Mouse (Mus musculus) lung, embryonic 16.5 days (tissue): ENCODE data around the gene Tmem184b. TPM values are rescaled to one million over a fixed set of nuclear protein-coding genes. Genes with fewer than 3 reads are reported as not detected.
A peak's percentile ranks its signal among the peaks of the same experiment; 100 is the strongest.

Experiments used
- ATAC-seq: fragments of 200-750 bp; cut with Nextera tagmentation; 2 replicates; pipeline ENCODE4 v1.8.0; 2017; ENCODE audit warnings: low read depth, mild to moderate bottlenecking, moderate library complexity
- H3K27ac ChIP-seq: fragments of 300-500 bp; sonication (generic); 2 replicates; pipeline ENCODE4 v1.5.1; 2014; ENCODE audit warnings: mild to moderate bottlenecking, control low read depth, low read length
- H3K27me3 ChIP-seq: fragments of 300-500 bp; sonication (generic); 2 replicates; pipeline ENCODE4 v1.6.1; 2014; ENCODE audit warnings: low read depth, low read length, mixed read lengths; ENCODE audit not compliant: control insufficient read depth, insufficient read depth
- H3K36me3 ChIP-seq: fragments of 300-500 bp; sonication (generic); 2 replicates; pipeline ENCODE4 v1.6.1; 2014; ENCODE audit warnings: low read length; ENCODE audit not compliant: control insufficient read depth, insufficient read depth
- H3K4me1 ChIP-seq: fragments of 300-500 bp; sonication (generic); replicated peaks from 2 replicates; pipeline ENCODE4 v1.6.1; 2014; ENCODE audit warnings: low read length, mixed read lengths; ENCODE audit not compliant: control insufficient read depth, insufficient read depth
- H3K4me2 ChIP-seq: fragments of 300-500 bp; sonication (generic); 2 replicates; pipeline ENCODE4 v1.6.1; 2014; ENCODE audit warnings: low read depth, low read length, control low read depth
- H3K4me3 ChIP-seq: fragments of 300-500 bp; sonication (generic); 2 replicates; pipeline ENCODE4 v1.5.1; 2014; ENCODE audit warnings: mild to moderate bottlenecking, low read length, control low read depth
- H3K9ac ChIP-seq: fragments of 300-500 bp; sonication (generic); 2 replicates; pipeline ENCODE4 v1.6.1; 2014; ENCODE audit warnings: low read length, control low read depth
- H3K9me3 ChIP-seq: fragments of 300-500 bp; sonication (generic); 2 replicates; pipeline ENCODE4 v1.6.1; 2016; ENCODE audit warnings: low read length; ENCODE audit not compliant: control insufficient read depth
- WGBS: fragments of 180-500 bp; shearing (Covaris S2); extraction: QIAGEN DNeasy Blood & Tissue Kit; methylation state at CpG from one replicate; pipeline ENCODE4 v1.1.7; 2014; 5-methylcytosine and 5-hydroxymethylcytosine counted together
- polyA plus RNA-seq: library from polyadenylated mRNA; unstranded; fragments of >200 nt; fragmentation: Nextera tagmentation; extraction: Ambion mirVana; gene quantifications from 2 replicates; pipeline ENCODE4 v1.2.1, GENCODE M21; 2015

Tmem184b gene
- polyA plus RNA-seq, 1 experiment from 2014 or later, result 78.2 TPM

DNA sequence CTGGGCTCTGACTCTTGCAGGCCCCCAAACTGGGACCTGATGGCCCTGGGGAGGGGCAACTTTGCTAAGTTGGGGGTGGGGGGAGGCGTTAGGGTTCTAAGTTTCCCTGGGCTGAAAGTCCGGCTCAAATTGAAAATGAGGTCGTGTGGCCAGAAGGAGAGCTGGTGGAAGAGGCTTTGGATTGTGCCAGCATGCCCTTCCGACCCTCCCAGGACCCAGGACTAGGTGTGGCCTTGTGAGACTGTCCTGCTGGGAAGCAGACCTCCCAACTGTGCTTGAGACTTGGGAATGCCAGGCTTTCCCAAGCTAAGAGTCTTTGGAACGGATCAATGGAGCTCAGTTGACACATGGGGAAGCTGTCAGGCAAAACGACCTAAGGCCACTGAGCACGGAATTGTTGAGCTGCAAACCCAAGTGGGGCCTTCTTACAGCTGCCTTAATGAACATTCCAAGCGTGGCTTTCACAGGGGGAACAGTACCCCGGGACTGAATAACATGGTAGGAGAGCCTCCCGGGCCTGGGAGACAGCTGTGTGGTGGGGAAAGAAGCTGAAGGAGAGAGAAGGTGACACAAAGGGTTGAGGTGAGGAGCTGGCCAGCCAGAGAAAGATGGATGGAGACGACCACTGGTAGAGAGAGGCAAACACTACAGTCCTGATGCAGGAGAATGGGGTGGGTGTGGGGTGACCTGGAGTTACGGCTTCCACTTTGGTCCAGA, 45.2 kb downstream of the Tmem184b start:
- Histone ChIP-seq H3K27ac (peak overlapping the region; percentile 91), H3K27me3 (no peaks in the 10 kb centered on the region), H3K9ac (peak overlapping the region; percentile 55; the same call in 1 of the 2 replicates), H3K4me3 (peak overlapping the region; percentile 14; the same call in 1 of the 2 replicates), H3K4me2 (peak overlapping the region; percentile 91), H3K9me3 (no peaks in the 10 kb centered on the region), H3K36me3 (peaks cover 12% of the 10 kb centered on the region), H3K4me1 (peaks cover 50% of the 10 kb centered on the region)
- ATAC-seq, result peak; percentile 7; the same call in 1 of the 2 replicates
- 32% methylated on average over 12 of the region's 12 CpGs for WGBS

DNA sequence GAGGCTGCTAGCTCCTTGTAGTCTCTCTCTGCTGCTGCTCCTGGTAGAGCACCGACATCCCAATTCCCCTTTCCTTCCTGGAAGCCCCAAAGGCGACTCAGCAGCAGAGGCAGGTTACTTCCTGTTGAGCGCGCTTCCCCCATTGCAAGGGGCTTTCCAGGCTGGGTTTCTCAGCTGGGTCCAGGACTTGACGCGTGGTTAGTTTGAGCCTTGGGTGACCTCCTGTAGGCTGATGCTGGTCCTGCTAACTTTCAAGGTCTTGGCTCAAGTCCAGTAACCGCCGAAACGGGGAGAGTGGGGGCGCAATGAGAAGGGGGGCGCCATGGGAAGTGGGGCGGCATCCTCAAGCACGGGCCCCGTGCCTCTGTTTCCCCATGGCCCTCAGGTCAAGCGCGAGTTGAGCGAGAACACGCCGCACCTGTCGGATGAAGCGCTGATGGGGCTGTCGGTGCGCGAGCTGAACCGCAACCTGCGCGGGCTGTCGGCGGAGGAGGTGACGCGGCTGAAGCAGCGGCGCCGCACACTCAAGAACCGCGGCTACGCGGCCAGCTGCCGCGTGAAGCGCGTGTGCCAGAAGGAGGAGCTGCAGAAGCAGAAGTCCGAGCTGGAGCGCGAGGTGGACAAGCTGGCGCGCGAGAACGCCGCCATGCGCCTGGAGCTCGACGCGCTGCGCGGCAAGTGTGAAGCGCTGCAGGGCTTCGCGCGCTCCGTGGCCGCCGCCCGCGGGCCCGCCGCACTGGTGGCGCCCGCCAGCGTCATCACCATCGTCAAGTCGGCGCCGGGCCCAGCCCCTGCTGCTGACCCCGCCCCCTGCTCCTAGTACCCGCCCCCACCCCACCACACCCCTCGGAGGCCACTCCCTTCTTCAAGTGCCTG, 46.1 kb downstream of the Tmem184b start:
- no peaks in the 10 kb centered on the region for H3K9me3 ChIP-seq
- no peaks in the 10 kb centered on the region for H3K27me3 ChIP-seq
- H3K27ac ChIP-seq, result peak overlapping the region; percentile 84
- WGBS, result under 1% methylated on average over 68 of the region's 77 CpGs
- peak overlapping the region; percentile 71 for H3K9ac ChIP-seq
- H3K4me3 ChIP-seq, result peak overlapping the region; percentile 53
- peak overlapping the region; percentile 91 for H3K4me2 ChIP-seq
- H3K36me3 ChIP-seq, result peaks cover 5% of the 10 kb centered on the region
- H3K4me1 ChIP-seq, result peaks cover 53% of the 10 kb centered on the region
- peak; percentile 91 for ATAC-seq

DNA sequence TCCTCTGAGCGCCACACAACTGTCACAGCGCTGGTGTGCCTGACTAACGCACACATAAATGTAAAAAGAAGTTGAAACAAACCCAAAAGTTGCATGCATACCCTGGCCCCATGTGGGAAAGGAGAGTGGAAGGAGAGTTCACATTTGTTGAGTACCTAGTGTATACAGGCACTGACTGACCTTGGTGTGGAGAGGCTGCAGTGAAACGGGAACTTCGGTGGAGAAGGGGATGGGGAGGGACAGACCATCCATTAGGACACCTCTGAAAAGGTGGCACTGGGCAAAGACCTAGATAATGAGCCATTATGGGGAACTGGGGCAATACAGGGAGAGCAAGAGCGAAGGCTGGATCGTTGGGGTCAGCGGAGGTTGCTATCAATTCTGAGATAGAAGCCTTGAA, 46.9 kb downstream of the Tmem184b start:
- peak overlapping the region; percentile 71 for H3K9ac ChIP-seq
- no peaks in the 10 kb centered on the region for H3K27me3 ChIP-seq
- peak overlapping the region; percentile 53 for H3K4me3 ChIP-seq
- 72% methylated on average over 8 of the region's 8 CpGs for WGBS
- no peaks in the 10 kb centered on the region for H3K36me3 ChIP-seq
- no peak overlapping the region; the same call in 1 of the 2 replicates for H3K27ac ChIP-seq
- H3K4me2 ChIP-seq, result peak overlapping the region; percentile 91
- H3K4me1 ChIP-seq, result peaks cover 57% of the 10 kb centered on the region
- no peaks in the 10 kb centered on the region for H3K9me3 ChIP-seq
- no peak for ATAC-seq

DNA sequence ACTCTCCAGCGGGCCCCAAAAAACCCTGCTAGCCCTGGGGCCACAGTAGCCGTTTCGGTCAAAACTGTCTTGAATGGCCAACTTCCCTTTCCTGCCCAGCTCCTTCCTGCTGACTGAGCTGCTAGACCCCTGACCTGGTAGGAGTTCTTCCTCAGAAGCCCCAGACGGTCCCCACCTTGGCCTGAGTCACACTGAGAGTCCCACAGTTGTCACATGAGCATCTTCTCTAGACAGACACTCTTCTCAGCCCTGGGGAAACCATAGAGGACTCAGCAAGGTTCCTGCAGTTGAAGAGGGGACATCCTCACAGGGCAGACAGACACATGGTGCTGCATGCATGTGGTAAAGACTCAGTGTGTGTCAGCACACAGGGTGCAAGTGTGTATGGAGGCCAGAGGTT, 48.8 kb downstream of the Tmem184b start:
- Histone ChIP-seq H3K36me3 (no peaks in the 10 kb centered on the region), H3K4me3 (no peak overlapping the region), H3K27ac (no peak overlapping the region), H3K4me2 (no peak overlapping the region), H3K4me1 (peaks cover 47% of the 10 kb centered on the region), H3K9ac (no peak overlapping the region), H3K27me3 (no peaks in the 10 kb centered on the region), H3K9me3 (no peaks in the 10 kb centered on the region)
- WGBS, result 79% methylated on average over 4 of the region's 4 CpGs
- no peak for ATAC-seq

DNA sequence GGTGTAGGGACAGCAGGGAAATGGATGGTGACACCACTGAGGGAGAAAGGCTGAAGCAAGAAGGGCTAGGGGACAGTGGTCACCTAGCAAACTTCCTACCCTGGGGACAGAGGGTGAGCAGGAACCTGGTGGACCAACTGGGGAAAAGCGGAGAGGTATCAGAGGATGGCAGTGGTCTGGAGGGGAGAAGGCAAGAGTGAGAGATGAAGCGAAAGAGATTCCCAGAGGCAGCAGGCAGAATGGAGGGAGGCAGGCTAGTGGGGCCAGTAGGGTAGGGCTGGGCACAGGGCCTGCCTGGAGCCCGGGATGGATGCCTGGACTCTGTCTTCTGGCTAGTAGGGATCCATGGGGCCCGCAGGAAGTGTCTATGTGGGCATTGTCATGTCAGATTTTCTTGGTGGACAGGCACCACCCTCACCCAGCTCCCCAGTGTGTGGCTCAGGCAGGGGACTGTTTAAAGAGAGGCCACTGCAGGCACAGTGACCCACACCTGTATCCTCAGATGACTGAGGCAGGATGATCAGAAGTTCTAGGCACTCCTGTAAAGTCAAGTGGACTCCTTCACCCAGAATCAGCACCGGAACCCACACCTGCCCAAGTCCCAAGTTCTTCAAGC, 49.6 kb downstream of the Tmem184b start:
- H3K27me3 ChIP-seq, result no peaks in the 10 kb centered on the region
- WGBS, result 82% methylated on average over 5 of the region's 5 CpGs
- H3K27ac ChIP-seq, result no peak overlapping the region
- H3K9ac ChIP-seq, result no peak overlapping the region
- H3K4me3 ChIP-seq, result no peak overlapping the region
- peaks cover 50% of the 10 kb centered on the region for H3K4me1 ChIP-seq
- H3K36me3 ChIP-seq, result no peaks in the 10 kb centered on the region
- no peak for ATAC-seq
- no peaks in the 10 kb centered on the region for H3K9me3 ChIP-seq
- no peak overlapping the region for H3K4me2 ChIP-seq

DNA sequence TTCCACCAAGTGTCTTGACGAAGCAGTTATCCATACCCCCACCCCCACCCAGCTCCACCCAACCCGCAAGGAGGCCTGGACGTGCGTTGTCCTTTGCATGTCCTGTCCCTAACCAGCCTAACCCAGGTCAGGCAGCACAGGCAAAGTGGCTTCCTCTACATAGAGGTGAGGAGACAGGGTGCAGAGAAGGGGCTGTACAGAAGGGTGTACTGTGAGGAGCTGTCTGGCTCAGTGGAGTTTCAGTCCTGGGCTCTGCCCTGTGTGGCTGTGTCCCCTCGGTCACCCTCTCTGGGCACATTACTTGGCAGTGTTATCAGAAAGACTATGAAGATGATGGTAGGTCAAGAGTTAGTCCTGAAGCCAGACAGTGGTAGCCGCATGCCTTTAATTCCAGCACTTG, 50.9 kb downstream of the Tmem184b start:
- H3K36me3 ChIP-seq, result no peaks in the 10 kb centered on the region
- H3K9ac ChIP-seq, result no peak overlapping the region
- H3K4me3 ChIP-seq, result no peak overlapping the region
- no peaks in the 10 kb centered on the region for H3K9me3 ChIP-seq
- no peaks in the 10 kb centered on the region for H3K27me3 ChIP-seq
- no peak overlapping the region for H3K27ac ChIP-seq
- no peak for ATAC-seq
- no peak overlapping the region for H3K4me2 ChIP-seq
- H3K4me1 ChIP-seq, result peaks cover 45% of the 10 kb centered on the region
- WGBS, result 79% methylated on average over 6 of the region's 6 CpGs

DNA sequence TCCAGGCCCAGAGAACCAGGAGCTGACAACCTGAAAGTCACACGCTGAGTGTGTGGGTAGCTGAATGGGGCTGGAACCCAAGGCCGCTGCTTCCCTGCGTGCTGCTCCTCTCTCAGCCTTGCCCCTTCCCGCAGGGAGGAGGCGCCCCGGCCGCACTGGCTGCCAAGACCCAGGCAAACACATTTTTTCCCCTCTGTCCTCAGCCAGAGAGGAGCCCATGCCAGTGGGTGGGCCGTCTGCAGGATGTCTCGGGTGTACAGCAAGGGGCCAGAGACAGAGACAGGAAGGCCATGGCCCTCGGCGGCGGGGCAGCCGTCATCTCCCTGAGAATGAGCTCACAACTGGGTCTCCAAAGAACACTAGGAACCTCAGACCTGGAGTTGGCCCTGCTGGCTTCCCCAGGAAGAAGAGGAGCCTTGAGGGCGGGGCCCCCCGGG, 52.0 kb downstream of the Tmem184b start:
- Histone ChIP-seq H3K36me3 (no peaks in the 10 kb centered on the region), H3K4me2 (peak overlapping the region; percentile 46), H3K9me3 (no peaks in the 10 kb centered on the region), H3K4me1 (peaks cover 37% of the 10 kb centered on the region), H3K27ac (peak overlapping the region; percentile 93), H3K9ac (peak overlapping the region; percentile 64), H3K27me3 (no peaks in the 10 kb centered on the region), H3K4me3 (peak overlapping the region; percentile 28)
- 6% methylated on average over 15 of the region's 15 CpGs for WGBS
- peak; percentile 35 for ATAC-seq

DNA sequence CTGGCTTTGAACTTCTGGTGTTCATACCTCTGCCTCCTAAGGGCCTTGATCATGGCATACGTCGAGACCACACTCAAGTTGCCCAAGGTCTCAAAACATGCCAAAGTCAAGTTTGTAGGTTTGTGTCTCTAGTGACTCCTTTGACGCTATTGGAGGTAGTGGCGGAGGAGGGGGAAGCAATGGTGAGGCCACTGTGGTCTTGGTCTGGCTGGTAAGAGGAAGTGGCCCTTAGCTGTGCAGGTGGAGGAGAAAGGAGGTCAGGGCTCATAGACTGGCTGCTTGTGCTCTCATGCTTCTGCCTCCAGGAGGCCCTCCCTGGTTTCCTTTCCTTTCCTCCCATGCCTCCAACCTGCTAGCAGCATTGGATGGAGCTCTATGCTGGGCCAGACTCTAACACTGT, 52.5 kb downstream of the Tmem184b start:
- Histone ChIP-seq H3K36me3 (no peaks in the 10 kb centered on the region), H3K27ac (peak overlapping the region; percentile 93), H3K9ac (peak overlapping the region; percentile 64), H3K9me3 (no peaks in the 10 kb centered on the region), H3K27me3 (no peaks in the 10 kb centered on the region), H3K4me3 (no peak overlapping the region), H3K4me2 (peak overlapping the region; percentile 46; the same call in 1 of the 2 replicates), H3K4me1 (peaks cover 33% of the 10 kb centered on the region)
- 93% methylated on average over 4 of the region's 4 CpGs for WGBS
- no peak for ATAC-seq

DNA sequence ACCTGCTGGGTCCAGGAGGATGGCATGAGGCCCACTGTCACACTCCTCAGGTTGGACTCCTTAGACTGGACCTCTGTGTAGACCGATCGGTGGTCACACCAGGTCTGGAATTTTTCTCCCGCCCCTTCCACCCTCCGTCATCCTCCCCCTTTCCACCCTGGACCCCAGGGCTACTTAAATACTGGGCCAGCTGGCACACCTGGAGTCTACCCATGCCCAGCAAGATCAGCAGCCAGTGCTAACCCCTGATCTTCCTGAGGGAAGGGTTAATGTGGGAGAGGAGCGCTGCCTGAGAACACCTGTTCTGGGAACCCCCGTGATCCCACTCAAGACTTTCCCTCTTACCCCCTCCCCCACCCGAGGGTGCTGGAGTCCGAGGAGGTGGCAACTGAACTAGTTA, 54.7 kb downstream of the Tmem184b start:
- H3K36me3 ChIP-seq, result no peaks in the 10 kb centered on the region
- peak overlapping the region; percentile 100 for H3K27ac ChIP-seq
- H3K27me3 ChIP-seq, result no peaks in the 10 kb centered on the region
- ATAC-seq, result no peak
- H3K4me1 ChIP-seq, result peaks cover 31% of the 10 kb centered on the region
- H3K9ac ChIP-seq, result peak overlapping the region; percentile 92
- WGBS, result 34% methylated on average over 8 of the region's 8 CpGs
- H3K4me3 ChIP-seq, result peak overlapping the region; percentile 84
- H3K9me3 ChIP-seq, result no peaks in the 10 kb centered on the region
- peak overlapping the region; percentile 89 for H3K4me2 ChIP-seq
